Mouse (Mus musculus) liver, adult 2 months (tissue): Measurements from ENCODE around the gene Etv1.

ENCODE experiments used
- CTCF ChIP-seq: fragments of 200-500 bp; IDR thresholded peaks from 2 replicates; pipeline ENCODE4 v1.5.1; 2011; ENCODE audit warnings: low read depth, low read length, control low read depth
- POLR2A ChIP-seq: fragments of 200-500 bp; IDR thresholded peaks from 2 replicates; pipeline ENCODE4 v1.6.1; 2011; ENCODE audit warnings: low read length, control low read depth; ENCODE audit not compliant: insufficient read depth; ENCODE audit errors: extremely low read depth

DNA sequence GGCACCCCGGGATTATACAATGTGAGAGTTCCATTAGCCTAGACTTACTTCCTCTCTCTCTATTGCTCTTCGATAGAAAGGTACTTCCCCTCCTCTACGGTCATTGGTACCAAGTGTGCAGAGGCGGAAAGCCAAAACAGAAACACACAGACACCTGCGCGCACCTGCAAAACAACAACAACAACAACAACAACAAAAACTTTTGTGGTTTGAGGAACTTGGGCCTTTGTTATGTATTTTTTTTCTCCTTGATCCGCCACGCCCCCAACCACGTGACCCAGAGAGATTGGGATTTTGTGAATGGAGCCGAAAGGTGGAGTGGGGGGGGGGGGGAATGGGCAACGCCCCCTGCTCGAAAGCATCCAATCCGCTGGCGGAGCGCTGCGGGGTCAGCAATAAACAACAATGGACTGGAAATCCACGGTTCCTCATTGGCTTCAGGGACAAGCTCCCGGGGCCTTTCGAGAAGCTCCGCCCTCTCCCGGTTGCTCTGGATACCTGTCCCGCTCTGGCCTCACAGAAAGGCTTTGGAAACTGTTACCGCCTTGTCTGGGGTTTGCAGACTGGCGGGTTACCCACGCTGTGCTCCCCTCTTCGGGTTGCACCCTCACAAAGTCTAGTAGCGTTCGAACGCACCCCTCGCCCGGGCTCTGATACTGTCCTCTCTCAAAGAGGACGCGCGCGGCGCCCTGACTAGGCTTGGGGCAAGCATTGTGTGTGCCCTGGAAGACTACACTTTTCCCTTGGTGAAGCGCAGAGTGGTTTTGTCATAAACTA is 693 bp upstream of the Etv1 start:
- TF ChIP-seq POLR2A (no peak), CTCF (no peak)
